In genomic region chr2:155629231-155629661, GRCm38 (mm10) we compare ENCODE assay signal across 8 mouse cellular contexts. TPM values are rescaled to one million over a fixed set of nuclear protein-coding genes. Genes with fewer than 3 reads are reported as not detected.
DNase-seq lines count a peak whose midpoint lies in the region; ATAC-seq and TF ChIP-seq lines count a peak whose summit lies in the region.

No protein-coding gene starts in this region.

- no peak overlapping the region for H3K4me3 ChIP-seq in heart, adult 2 months
- H3K4me3 ChIP-seq in hindbrain, embryonic 13.5 days: peak overlapping the region; percentile 36
- peak overlapping the region; percentile 43 for H3K4me3 ChIP-seq in limb, embryonic 13.5 days
- H3K4me3 ChIP-seq in neural tube, embryonic 11.5 days (ENCODE audit: low read depth, low read length): peak overlapping the region; percentile 24; the same call in 1 of the 2 replicates

- no peaks in the 10 kb centered on the region for H3K79me2 ChIP-seq in heart, adult 2 months (replicated peaks; ENCODE audit: control insufficient read depth, insufficient read depth, low read length)

- TF ChIP-seq EP300 in heart, adult 2 months (IDR thresholded peaks at IDR 0.05; ENCODE audit: insufficient read depth, low read depth, low read length): no peak

- H3K36me3 ChIP-seq in heart, adult 2 months (ENCODE audit: control insufficient read depth, insufficient read depth, low read length): no peaks in the 10 kb centered on the region
- H3K36me3 ChIP-seq in hindbrain, embryonic 13.5 days: peaks cover 33% of the 10 kb centered on the region
- peaks cover 32% of the 10 kb centered on the region for H3K36me3 ChIP-seq in limb, embryonic 13.5 days
- peaks cover 3% of the 10 kb centered on the region for H3K36me3 ChIP-seq in neural tube, embryonic 11.5 days (ENCODE audit: control insufficient read depth, insufficient read depth, low read length)

- H3K9ac ChIP-seq in heart, adult 2 months (ENCODE audit: low read depth, low read length): peak overlapping the region; percentile 3; the same call in 1 of the 2 replicates
- H3K9ac ChIP-seq in hindbrain, embryonic 13.5 days: peak overlapping the region; percentile 70
- peak overlapping the region; percentile 59 for H3K9ac ChIP-seq in limb, embryonic 13.5 days
- H3K9ac ChIP-seq in neural tube, embryonic 11.5 days (ENCODE audit: low read length): peak overlapping the region; percentile 11; the same call in 1 of the 2 replicates

- WGBS in heart, adult 2 months: 23% methylated on average over 35 of the region's 35 CpGs
- WGBS in hindbrain, embryonic 13.5 days: 1% methylated on average over 35 of the region's 35 CpGs
- under 1% methylated on average over 35 of the region's 35 CpGs for WGBS in limb, embryonic 13.5 days
- WGBS in neural tube, embryonic 11.5 days: 3% methylated on average over 35 of the region's 35 CpGs

- no peak for TF ChIP-seq POLR2A in heart, adult 2 months (IDR thresholded peaks at IDR 0.05; ENCODE audit: insufficient read depth, low read depth, low read length)

- peak overlapping the region; percentile 69 for H3K4me2 ChIP-seq in hindbrain, embryonic 13.5 days
- peak overlapping the region; percentile 78 for H3K4me2 ChIP-seq in limb, embryonic 13.5 days (replicated peaks)
- peak overlapping the region; percentile 55 for H3K4me2 ChIP-seq in neural tube, embryonic 11.5 days (ENCODE audit: low read depth)

- DNase-seq in heart, adult 2 months: peak in 1 of 2 experiments; percentile 38
- no peak for DNase-seq in heart, adult 9 months (ENCODE audit: low spot score in 2 of 2)
- peak; percentile 82 for DNase-seq in R1 (ENCODE audit: low read depth, low spot score)
- peak; percentile 47 for DNase-seq in embryo, embryonic 11.5 days (ENCODE audit: low read depth, low spot score)
- peak; percentile 54 for DNase-seq in neural tube, embryonic 11.5 days (ENCODE audit: low spot score)
- no peak for DNase-seq in urinary bladder, postnatal 36 days (ENCODE audit: low spot score in 2 of 2)

- intact Hi-C loops in heart, adult 2 months (cut with DNase I): no loop called here

- H3K27me3 ChIP-seq in heart, adult 2 months (ENCODE audit: control insufficient read depth, insufficient read depth, low read length): no peaks in the 10 kb centered on the region
- peaks cover 82% of the 10 kb centered on the region for H3K27me3 ChIP-seq in hindbrain, embryonic 13.5 days
- peaks cover 97% of the 10 kb centered on the region for H3K27me3 ChIP-seq in limb, embryonic 13.5 days
- H3K27me3 ChIP-seq in neural tube, embryonic 11.5 days (ENCODE audit: control insufficient read depth, insufficient read depth, low read length): peaks cover 58% of the 10 kb centered on the region

- H3K9me3 ChIP-seq in hindbrain, embryonic 13.5 days: no peaks in the 10 kb centered on the region
- peaks cover 6% of the 10 kb centered on the region; the same call in 1 of the 2 replicates for H3K9me3 ChIP-seq in limb, embryonic 13.5 days
- no peaks in the 10 kb centered on the region for H3K9me3 ChIP-seq in neural tube, embryonic 11.5 days (ENCODE audit: control insufficient read depth, low read length)

- no peaks in the 10 kb centered on the region; the same call in 1 of the 2 replicates for H3K4me1 ChIP-seq in heart, adult 2 months (ENCODE audit: control insufficient read depth, insufficient read depth, low read length)
- peaks cover 33% of the 10 kb centered on the region for H3K4me1 ChIP-seq in hindbrain, embryonic 13.5 days (replicated peaks)
- peaks cover 26% of the 10 kb centered on the region for H3K4me1 ChIP-seq in limb, embryonic 13.5 days
- H3K4me1 ChIP-seq in neural tube, embryonic 11.5 days (ENCODE audit: control insufficient read depth, insufficient read depth, low read length): peaks cover 7% of the 10 kb centered on the region

- TF ChIP-seq CTCF in heart, adult 2 months (IDR thresholded peaks at IDR 0.05): no peak

- H3K27ac ChIP-seq in heart, adult 2 months: no peak overlapping the region
- no peak overlapping the region for H3K27ac ChIP-seq in hindbrain, embryonic 13.5 days
- no peak overlapping the region for H3K27ac ChIP-seq in limb, embryonic 13.5 days
- no peak overlapping the region for H3K27ac ChIP-seq in neural tube, embryonic 11.5 days (ENCODE audit: low read depth, low read length)

- peak; percentile 37 for ATAC-seq in hindbrain, embryonic 13.5 days (ENCODE audit: low FRiP score)
- 0 out of 2 replicates have a peak, but pooled peaks have one; percentile 30 for ATAC-seq in limb, embryonic 13.5 days (ENCODE audit: low FRiP score, low read depth)
- ATAC-seq in neural tube, embryonic 11.5 days (ENCODE audit: insufficient read depth, low FRiP score, low TSS enrichment): peak; percentile 17; the same call in 1 of the 2 replicates

RNA-seq across cellular contexts. Expression of gene Myh7b, which starts 18.2 kb away (rescaled TPM):
- 10 to 100 TPM; 28.6 to 43.2 TPM for total RNA-seq in heart, adult 2 months (2021)
- polyA plus RNA-seq in heart, adult 2 months (2012; rRNA removed): 38.2 and 41.6 TPM in 2 replicates
- 0.82 and 0.88 TPM in 2 replicates for polyA plus RNA-seq in hindbrain, embryonic 13.5 days (2015; fragmentation: Nextera tagmentation; extraction: Ambion mirVana)
- 2.7 and 3.7 TPM in 2 replicates for polyA plus RNA-seq in limb, embryonic 13.5 days (2015; fragmentation: Nextera tagmentation; extraction: Ambion mirVana)
- polyA plus RNA-seq in neural tube, embryonic 11.5 days (2014; fragmentation: Nextera tagmentation; extraction: Ambion mirVana): 1.5 and 1.8 TPM in 2 replicates

RNA-seq across cellular contexts. Expression of gene Gss, which starts 36.6 kb away (rescaled TPM):
- 10 to 100 TPM; 13.0 to 14.0 TPM for total RNA-seq in heart, adult 2 months (2021)
- 14.0 and 15.3 TPM in 2 replicates for polyA plus RNA-seq in heart, adult 2 months (2012; rRNA removed)
- 14.8 and 16.4 TPM in 2 replicates for polyA plus RNA-seq in hindbrain, embryonic 13.5 days (2015; fragmentation: Nextera tagmentation; extraction: Ambion mirVana)
- 27.5 and 27.9 TPM in 2 replicates for polyA plus RNA-seq in limb, embryonic 13.5 days (2015; fragmentation: Nextera tagmentation; extraction: Ambion mirVana)
- polyA plus RNA-seq in neural tube, embryonic 11.5 days (2014; fragmentation: Nextera tagmentation; extraction: Ambion mirVana): 15.5 and 15.7 TPM in 2 replicates

Comparison
In these comparisons a context has a peak if more than half of its experiments do, and no peak if none do; other contexts are left out.
1. DNase-seq: peak in R1 (single experiment), embryo, embryonic 11.5 days (single experiment) and neural tube, embryonic 11.5 days (single experiment); none in heart, adult 9 months (0 of 2) and urinary bladder, postnatal 36 days (0 of 2).
2. H3K9ac ChIP-seq: peak in every context shown above with its lines; median percentile 70 in hindbrain, embryonic 13.5 days; 59 in limb, embryonic 13.5 days; 11 in neural tube, embryonic 11.5 days; 3 in heart, adult 2 months.
3. Peak in every context shown above with its lines, with median percentiles within 50 percentile points of each other: ATAC-seq and H3K4me2 ChIP-seq.